Mouse (Mus musculus) liver, adult 2 months (tissue): ENCODE data around the gene Numbl.

Experiments used
- CTCF ChIP-seq: fragments of 200-500 bp; IDR thresholded peaks from 2 replicates; pipeline ENCODE4 v1.5.1; 2011; ENCODE audit warnings: low read depth, low read length, control low read depth
- POLR2A ChIP-seq: fragments of 200-500 bp; IDR thresholded peaks from 2 replicates; pipeline ENCODE4 v1.6.1; 2011; ENCODE audit warnings: low read length, control low read depth; ENCODE audit not compliant: insufficient read depth; ENCODE audit errors: extremely low read depth

- TF ChIP-seq CTCF (no peak), POLR2A (no peak)
Observed at GRCm38 (mm10) chr7:27276021-27276420, 17.8 kb downstream of the Numbl start.
